Mouse (Mus musculus) liver, embryonic 15.5 days (tissue): ENCODE measurements around the gene Fosl1. TPM values are rescaled to one million over a fixed set of nuclear protein-coding genes. Genes with fewer than 3 reads are reported as not detected.

ENCODE experiments used
- ATAC-seq: fragments of 200-750 bp; cut with Nextera tagmentation; 2 replicates; pipeline ENCODE4 v1.8.0; 2017; ENCODE audit warnings: moderate number of reproducible peaks, mild to moderate bottlenecking, moderate library complexity; ENCODE audit not compliant: insufficient read depth
- H3K27ac ChIP-seq: fragments of 300-500 bp; sonication (generic); replicated peaks from 2 replicates; pipeline ENCODE4 v1.5.1; 2015; ENCODE audit warnings: mild to moderate bottlenecking, inconsistent platforms
- H3K27me3 ChIP-seq: fragments of 300-500 bp; sonication (generic); 2 replicates; pipeline ENCODE4 v1.6.1; 2015; ENCODE audit warnings: mild to moderate bottlenecking, inconsistent platforms
- H3K36me3 ChIP-seq: fragments of 300-500 bp; sonication (generic); replicated peaks from 2 replicates; pipeline ENCODE4 v1.6.1; 2015; ENCODE audit warnings: moderate library complexity, mild to moderate bottlenecking, inconsistent platforms
- H3K4me1 ChIP-seq: fragments of 300-500 bp; sonication (generic); replicated peaks from 2 replicates; pipeline ENCODE4 v1.6.1; 2015; ENCODE audit warnings: inconsistent platforms
- H3K4me2 ChIP-seq: fragments of 300-500 bp; sonication (generic); 2 replicates; pipeline ENCODE4 v1.6.1; 2015; ENCODE audit warnings: moderate library complexity, mild to moderate bottlenecking, inconsistent platforms
- H3K4me3 ChIP-seq: fragments of 300-500 bp; sonication (generic); replicated peaks from 2 replicates; pipeline ENCODE4 v1.5.1; 2015; ENCODE audit warnings: mild to moderate bottlenecking, inconsistent platforms
- H3K9ac ChIP-seq: fragments of 300-500 bp; sonication (generic); 2 replicates; pipeline ENCODE4 v1.6.1; 2015; ENCODE audit warnings: moderate library complexity, mild to moderate bottlenecking, inconsistent platforms
- H3K9me3 ChIP-seq: fragments of 300-500 bp; sonication (generic); replicated peaks from 2 replicates; pipeline ENCODE4 v1.6.1; 2016; ENCODE audit warnings: inconsistent platforms
- WGBS: fragments of 180-500 bp; shearing (Covaris S2); methylation state at CpG from one replicate; pipeline ENCODE4 v1.1.7; 2015; ENCODE audit warnings: mixed read lengths; ENCODE audit not compliant: insufficient replicate concordance; 5-methylcytosine and 5-hydroxymethylcytosine counted together
- polyA plus RNA-seq: library from polyadenylated mRNA; unstranded; fragments of >200 nt; fragmentation: Nextera tagmentation; extraction: Ambion mirVana; gene quantifications from 2 replicates; pipeline ENCODE4 v1.2.1, GENCODE M21; 2015

Gene Fosl1
- polyA plus RNA-seq, 1 experiment from 2014 or later: not detected

DNA sequence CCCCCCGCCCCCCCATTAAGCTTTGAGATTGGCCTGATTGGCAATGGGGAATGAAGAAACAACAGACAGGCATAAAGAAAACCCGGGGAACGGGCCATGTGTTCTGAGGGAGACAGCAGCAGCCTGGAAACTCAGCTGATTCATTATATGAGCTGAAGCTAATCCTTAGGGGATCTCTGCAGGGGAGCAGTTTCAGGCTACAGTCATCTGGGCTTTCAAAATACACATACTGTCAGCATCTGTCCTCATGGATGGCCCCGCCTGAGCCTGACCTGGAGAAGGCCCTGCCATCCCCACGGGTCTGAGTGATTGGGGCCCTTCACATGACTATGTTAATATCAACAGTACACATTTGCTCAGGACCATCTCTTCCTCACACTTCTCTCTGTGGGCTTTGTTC lies 24.5 kb downstream of the Fosl1 start:
- Histone ChIP-seq H3K4me3 (no peak overlapping the region), H3K36me3 (0 out of 2 replicates have a peak, but pooled peaks cover 5% of the 10 kb centered on the region), H3K27ac (no peak overlapping the region), H3K9ac (no peak overlapping the region), H3K27me3 (peaks cover 60% of the 10 kb centered on the region), H3K4me2 (no peak overlapping the region), H3K9me3 (no peaks in the 10 kb centered on the region), H3K4me1 (peaks cover 23% of the 10 kb centered on the region)
- WGBS: 58% methylated on average over 5 of the region's 5 CpGs
- ATAC-seq: no peak

- no peak for ATAC-seq
- no peaks in the 10 kb centered on the region for H3K36me3 ChIP-seq
- WGBS: 58% methylated on average over 3 of the region's 3 CpGs
- H3K9ac ChIP-seq: no peak overlapping the region
- peaks cover 23% of the 10 kb centered on the region for H3K4me1 ChIP-seq
- no peaks in the 10 kb centered on the region for H3K9me3 ChIP-seq
- peaks cover 63% of the 10 kb centered on the region for H3K27me3 ChIP-seq
- H3K4me2 ChIP-seq: no peak overlapping the region; the same call in 1 of the 2 replicates
- no peak overlapping the region for H3K27ac ChIP-seq
- H3K4me3 ChIP-seq: no peak overlapping the region
Observed at GRCm38 (mm10) chr19:5472857-5473256, 25.5 kb downstream of the Fosl1 start.

GRCm38 (mm10) chr19:5473720-5474119 lies 26.4 kb downstream of the Fosl1 start, which contains the start of gene Efemp2:
Gene Efemp2 (plus strand): TSS chr19:5473954.
- H3K27ac ChIP-seq: 0 out of 2 replicates have a peak within 1 kb of the TSS, but pooled peaks have one; percentile 24

GRCm38 (mm10) chr19:5474281-5475068 lies 27.1 kb downstream of the Fosl1 start:
- Histone ChIP-seq H3K9me3 (no peaks in the 10 kb centered on the region), H3K4me3 (peak overlapping the region; percentile 53), H3K27ac (0 out of 2 replicates have a peak overlapping the region, but pooled peaks have one; percentile 24), H3K9ac (peak overlapping the region; percentile 37; the same call in 1 of the 2 replicates), H3K4me1 (peaks cover 23% of the 10 kb centered on the region), H3K4me2 (peak overlapping the region; percentile 79), H3K27me3 (peaks cover 55% of the 10 kb centered on the region), H3K36me3 (no peaks in the 10 kb centered on the region)
- whole genome bisulfite sequencing: 2% methylated on average over 59 of the region's 68 CpGs
- ATAC-seq: 0 out of 2 replicates have a peak, but pooled peaks have one; percentile 8

More at GRCm38 (mm10) chr19:5473720-5474119, 26.4 kb downstream of the Fosl1 start, which contains the start of gene Efemp2:
- H3K4me1 ChIP-seq: peaks cover 23% of the 10 kb centered on the region
- WGBS: 6% methylated on average over 22 of the region's 22 CpGs
- H3K36me3 ChIP-seq: no peaks in the 10 kb centered on the region
- H3K9ac ChIP-seq: peak within 1 kb of the TSS; percentile 37; the same call in 1 of the 2 replicates
- H3K27me3 ChIP-seq: peaks cover 61% of the 10 kb centered on the region
- peak within 1 kb of the TSS; percentile 79 for H3K4me2 ChIP-seq
- peak; percentile 64; the same call in 1 of the 2 replicates for ATAC-seq
- H3K9me3 ChIP-seq: no peaks in the 10 kb centered on the region
- H3K4me3 ChIP-seq: peak within 1 kb of the TSS; percentile 53

DNA sequence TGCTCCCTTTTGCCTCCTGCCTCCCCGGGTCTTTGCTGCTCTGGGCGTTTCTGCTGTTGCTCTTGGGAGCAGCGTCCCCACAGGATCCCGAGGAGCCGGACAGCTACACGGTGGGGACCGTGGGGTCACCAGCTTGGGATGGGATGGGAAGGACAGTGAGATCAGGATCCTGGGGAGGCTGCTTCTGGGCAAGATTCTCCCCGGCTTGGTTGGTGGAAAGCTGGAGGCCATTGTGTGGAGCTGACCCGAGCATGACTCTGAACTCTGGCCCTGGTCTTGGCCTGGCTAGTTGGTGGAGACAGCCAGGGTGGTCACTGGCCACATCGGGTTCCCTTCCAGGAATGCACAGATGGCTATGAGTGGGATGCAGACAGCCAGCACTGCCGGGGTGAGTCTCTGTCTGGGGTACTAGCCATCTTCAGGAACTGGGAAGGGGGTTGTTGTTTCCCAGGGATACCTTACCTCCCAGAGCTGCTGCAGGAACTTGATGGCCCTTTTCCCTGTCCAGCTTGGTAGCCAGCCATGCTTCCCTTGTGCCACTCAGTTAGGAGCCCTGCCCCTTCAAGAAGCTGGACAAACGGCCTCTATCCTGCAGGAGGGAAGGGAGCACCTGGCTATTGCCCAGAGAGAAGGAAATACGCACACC lies 27.8 kb downstream of the Fosl1 start:
- Histone ChIP-seq H3K27ac (0 out of 2 replicates have a peak overlapping the region, but pooled peaks have one; percentile 24), H3K9ac (peak overlapping the region; percentile 37; the same call in 1 of the 2 replicates), H3K36me3 (no peaks in the 10 kb centered on the region), H3K9me3 (no peaks in the 10 kb centered on the region), H3K4me2 (peak overlapping the region; percentile 79), H3K4me1 (peaks cover 23% of the 10 kb centered on the region), H3K27me3 (peaks cover 49% of the 10 kb centered on the region), H3K4me3 (peak overlapping the region; percentile 53)
- WGBS: 40% methylated on average over 13 of the region's 13 CpGs
- 0 out of 2 replicates have a peak, but pooled peaks have one; percentile 11 for ATAC-seq

- Histone ChIP-seq H3K4me2 (no peak overlapping the region), H3K9me3 (no peaks in the 10 kb centered on the region), H3K27me3 (peaks cover 48% of the 10 kb centered on the region), H3K4me1 (peaks cover 23% of the 10 kb centered on the region), H3K4me3 (no peak overlapping the region), H3K27ac (no peak overlapping the region), H3K36me3 (0 out of 2 replicates have a peak, but pooled peaks cover 2% of the 10 kb centered on the region), H3K9ac (no peak overlapping the region)
- 66% methylated on average over 10 of the region's 10 CpGs for WGBS
- no peak for ATAC-seq
Observed at GRCm38 (mm10) chr19:5477004-5477667, 29.8 kb downstream of the Fosl1 start.

DNA sequence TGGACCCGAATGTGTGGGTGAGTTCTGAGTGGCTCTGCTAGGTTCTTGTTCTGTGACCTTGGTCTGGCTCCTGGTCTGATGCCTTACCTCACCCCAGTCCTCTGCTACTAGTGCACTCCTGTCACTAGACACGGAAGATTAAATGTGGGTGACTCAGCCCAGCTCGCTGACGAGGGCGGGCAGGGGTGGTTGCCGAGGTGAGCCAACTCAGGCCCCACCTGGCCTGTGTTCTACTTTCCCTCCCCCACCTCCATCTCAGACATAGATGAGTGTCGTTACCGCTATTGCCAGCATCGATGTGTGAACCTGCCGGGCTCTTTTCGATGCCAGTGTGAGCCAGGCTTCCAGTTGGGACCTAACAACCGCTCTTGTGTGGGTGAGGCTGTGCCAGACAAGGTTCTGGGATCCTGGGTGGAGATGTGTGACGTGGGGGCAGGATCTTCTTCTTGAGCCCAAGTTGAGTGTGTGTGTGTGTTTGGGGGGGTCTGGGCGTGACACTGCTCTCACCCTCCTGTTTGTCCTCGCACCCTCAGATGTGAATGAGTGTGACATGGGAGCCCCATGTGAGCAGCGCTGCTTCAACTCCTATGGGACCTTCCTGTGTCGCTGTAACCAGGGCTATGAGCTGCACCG lies 30.4 kb downstream of the Fosl1 start:
- Histone ChIP-seq H3K27me3 (peaks cover 42% of the 10 kb centered on the region), H3K36me3 (peaks cover 6% of the 10 kb centered on the region; the same call in 1 of the 2 replicates), H3K9me3 (no peaks in the 10 kb centered on the region), H3K4me3 (no peak overlapping the region), H3K4me2 (no peak overlapping the region), H3K9ac (no peak overlapping the region), H3K27ac (no peak overlapping the region), H3K4me1 (peaks cover 23% of the 10 kb centered on the region)
- 72% methylated on average over 18 of the region's 18 CpGs for WGBS
- ATAC-seq: no peak

- H3K27me3 ChIP-seq: peaks cover 19% of the 10 kb centered on the region
- H3K36me3 ChIP-seq: peaks cover 22% of the 10 kb centered on the region
- no peak overlapping the region for H3K4me2 ChIP-seq
- no peaks in the 10 kb centered on the region for H3K9me3 ChIP-seq
- no peak for ATAC-seq
- H3K4me1 ChIP-seq: peaks cover 10% of the 10 kb centered on the region
- H3K9ac ChIP-seq: no peak overlapping the region
- no peak overlapping the region for H3K27ac ChIP-seq
- 73% methylated on average over 10 of the region's 10 CpGs for WGBS
- no peak overlapping the region for H3K4me3 ChIP-seq
Observed at GRCm38 (mm10) chr19:5480016-5480415, 32.7 kb downstream of the Fosl1 start.

DNA sequence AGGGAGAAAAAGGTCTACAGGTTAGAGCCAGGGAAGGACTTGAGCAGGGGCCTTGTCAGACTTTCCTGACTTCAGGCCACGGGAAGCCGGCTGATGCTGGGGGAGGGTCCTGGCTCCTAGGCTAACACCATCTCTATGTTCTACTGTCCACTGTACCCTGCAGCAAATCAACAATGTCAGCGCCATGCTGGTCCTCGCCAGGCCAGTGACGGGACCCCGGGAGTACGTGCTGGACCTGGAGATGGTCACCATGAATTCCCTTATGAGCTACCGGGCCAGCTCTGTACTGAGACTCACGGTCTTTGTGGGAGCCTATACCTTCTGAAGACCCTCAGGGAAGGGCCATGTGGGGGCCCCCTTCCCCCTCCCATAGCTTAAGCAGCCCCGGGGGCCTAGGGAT lies 34.1 kb downstream of the Fosl1 start:
- WGBS: 82% methylated on average over 10 of the region's 10 CpGs
- H3K9me3 ChIP-seq: no peaks in the 10 kb centered on the region
- H3K27ac ChIP-seq: no peak overlapping the region
- peaks cover 9% of the 10 kb centered on the region for H3K4me1 ChIP-seq
- no peak for ATAC-seq
- peaks cover 33% of the 10 kb centered on the region for H3K36me3 ChIP-seq
- no peak overlapping the region for H3K9ac ChIP-seq
- 0 out of 2 replicates have a peak, but pooled peaks cover 7% of the 10 kb centered on the region for H3K27me3 ChIP-seq
- no peak overlapping the region for H3K4me2 ChIP-seq
- no peak overlapping the region for H3K4me3 ChIP-seq
